Mouse (Mus musculus) limb, embryonic 13.5 days (tissue): ENCODE results near the gene Padi6. TPM values are rescaled to one million over a fixed set of nuclear protein-coding genes. Genes with fewer than 3 reads are reported as not detected.

Experiments used
- ATAC-seq: fragments of 200-750 bp; cut with Nextera tagmentation; 2 replicates; pipeline ENCODE4 v1.8.0; 2017; ENCODE audit warnings: low read depth, moderate number of reproducible peaks, moderate TSS enrichment; ENCODE audit not compliant: low FRiP score
- H3K27ac ChIP-seq: fragments of 300-500 bp; sonication (generic); 2 replicates; pipeline ENCODE4 v1.5.1; 2015; ENCODE audit warnings: inconsistent platforms, mild to moderate bottlenecking, moderate library complexity
- H3K27me3 ChIP-seq: fragments of 300-500 bp; sonication (generic); 2 replicates; pipeline ENCODE4 v1.6.1; 2015; ENCODE audit warnings: mild to moderate bottlenecking, inconsistent platforms
- H3K36me3 ChIP-seq: fragments of 300-500 bp; sonication (generic); 2 replicates; pipeline ENCODE4 v1.6.1; 2015; ENCODE audit warnings: inconsistent platforms, mild to moderate bottlenecking, moderate library complexity
- H3K4me1 ChIP-seq: fragments of 300-500 bp; sonication (generic); 2 replicates; pipeline ENCODE4 v1.6.1; 2015; ENCODE audit warnings: inconsistent platforms
- H3K4me2 ChIP-seq: fragments of 300-500 bp; sonication (generic); replicated peaks from 2 replicates; pipeline ENCODE4 v1.6.1; 2015; ENCODE audit warnings: inconsistent platforms, mild to moderate bottlenecking, moderate library complexity
- H3K4me3 ChIP-seq: fragments of 300-500 bp; sonication (generic); 2 replicates; pipeline ENCODE4 v1.5.1; 2015; ENCODE audit warnings: moderate library complexity, mild to moderate bottlenecking, inconsistent platforms
- H3K9ac ChIP-seq: fragments of 300-500 bp; sonication (generic); 2 replicates; pipeline ENCODE4 v1.6.1; 2015; ENCODE audit warnings: mild to moderate bottlenecking, inconsistent platforms
- H3K9me3 ChIP-seq: fragments of 300-500 bp; sonication (generic); 2 replicates; pipeline ENCODE4 v1.6.1; 2016; ENCODE audit warnings: inconsistent platforms
- WGBS: fragments of 180-500 bp; shearing (Covaris S2); methylation state at CpG from one replicate; pipeline ENCODE4 v1.1.7; 2015; 5-methylcytosine and 5-hydroxymethylcytosine counted together
- polyA plus RNA-seq: library from polyadenylated mRNA; unstranded; fragments of >200 nt; fragmentation: Nextera tagmentation; extraction: Ambion mirVana; gene quantifications from 2 replicates; pipeline ENCODE4 v1.2.1, GENCODE M21; 2015

The Padi6 gene
- polyA plus RNA-seq, 1 experiment from 2014 or later, result not detected

DNA sequence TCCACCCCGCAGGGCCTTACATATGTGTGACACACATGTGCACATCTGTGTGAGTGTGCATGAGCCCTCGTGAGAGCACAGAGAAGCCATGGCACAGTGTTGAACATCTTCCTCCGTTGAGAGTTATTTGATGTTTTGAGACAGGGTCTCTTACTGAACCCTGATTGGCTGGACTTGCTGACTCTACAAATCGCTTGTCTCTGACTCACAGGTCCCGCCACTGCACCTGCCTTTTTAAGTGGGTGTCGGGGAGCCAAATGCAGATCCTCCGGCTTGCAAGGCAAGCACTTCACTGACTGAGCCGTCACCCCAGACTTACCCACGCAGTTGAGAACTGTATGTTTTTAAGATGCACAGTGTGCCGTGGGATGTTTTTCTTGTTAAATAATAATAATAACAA is 33.4 kb upstream of the Padi6 start:
- H3K36me3 ChIP-seq, result no peaks in the 10 kb centered on the region
- no peak overlapping the region for H3K27ac ChIP-seq
- ATAC-seq, result no peak
- no peak overlapping the region for H3K9ac ChIP-seq
- H3K27me3 ChIP-seq, result no peaks in the 10 kb centered on the region
- no peak overlapping the region for H3K4me3 ChIP-seq
- H3K4me1 ChIP-seq, result 0 out of 2 replicates have a peak, but pooled peaks cover 2% of the 10 kb centered on the region
- WGBS, result 84% methylated on average over 10 of the region's 10 CpGs
- H3K4me2 ChIP-seq, result no peak overlapping the region
- H3K9me3 ChIP-seq, result 0 out of 2 replicates have a peak, but pooled peaks cover 2% of the 10 kb centered on the region

DNA sequence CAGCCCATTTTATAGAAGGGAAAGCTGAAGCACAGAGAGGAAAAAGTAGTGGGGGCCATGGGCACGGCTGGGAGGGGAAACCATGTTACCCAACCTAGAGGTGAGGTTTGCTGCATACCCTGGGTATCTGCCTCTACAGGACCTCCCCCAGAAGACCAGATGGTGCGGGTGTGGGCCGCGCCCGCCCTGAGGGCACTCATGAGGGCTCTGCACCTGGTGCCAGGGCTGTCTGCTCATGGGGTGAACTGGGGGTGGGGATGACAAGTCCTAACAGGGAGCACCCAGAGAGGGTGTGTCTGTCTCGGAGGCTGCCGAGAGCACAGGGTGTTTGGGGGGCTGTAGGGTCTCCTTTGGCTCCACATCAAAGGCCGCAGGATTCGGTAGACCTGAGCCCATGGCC is 32.5 kb upstream of the Padi6 start:
- WGBS, result 81% methylated on average over 9 of the region's 9 CpGs
- ATAC-seq, result no peak
- H3K27me3 ChIP-seq, result no peaks in the 10 kb centered on the region
- no peak overlapping the region for H3K27ac ChIP-seq
- H3K9me3 ChIP-seq, result no peaks in the 10 kb centered on the region
- no peaks in the 10 kb centered on the region for H3K36me3 ChIP-seq
- H3K4me2 ChIP-seq, result no peak overlapping the region
- H3K9ac ChIP-seq, result no peak overlapping the region
- H3K4me1 ChIP-seq, result 0 out of 2 replicates have a peak, but pooled peaks cover 2% of the 10 kb centered on the region
- no peak overlapping the region for H3K4me3 ChIP-seq

DNA sequence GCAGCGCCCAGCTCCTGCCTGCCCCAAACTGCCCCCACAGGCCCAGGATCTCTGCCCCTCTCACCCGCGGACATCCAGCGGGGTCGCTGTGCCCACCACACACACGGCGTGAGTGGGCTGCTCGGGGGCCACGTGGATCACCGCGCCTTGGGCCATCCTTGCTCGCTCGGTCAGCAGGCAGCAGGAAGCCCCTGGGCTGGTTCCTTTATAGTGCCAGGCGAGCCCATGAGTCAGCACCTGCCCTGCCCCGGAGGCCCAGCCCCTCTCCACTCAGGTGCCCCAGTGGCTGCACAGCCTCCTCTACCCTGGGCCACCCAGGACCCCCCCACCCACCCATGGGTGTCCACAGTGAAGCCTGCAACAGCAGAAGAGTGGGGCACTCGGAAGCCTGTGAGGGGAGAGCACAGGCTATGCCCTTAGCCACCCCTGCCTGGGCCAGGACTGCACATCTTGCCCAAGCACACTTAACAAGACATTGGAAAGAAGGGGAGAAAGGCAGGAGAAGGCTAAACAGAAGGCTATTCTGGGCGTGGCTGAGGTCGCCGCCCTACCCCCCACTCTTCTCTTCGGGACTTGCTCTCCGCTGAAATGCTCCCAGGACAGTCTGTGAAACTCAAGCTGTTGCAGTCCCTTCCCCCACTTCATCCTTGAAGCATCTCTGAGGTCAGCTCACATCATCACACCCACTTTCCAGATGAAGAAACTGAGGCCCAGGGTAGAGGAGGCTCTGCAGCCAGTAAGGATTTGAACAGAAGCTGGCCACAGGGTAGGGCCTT is 31.8 kb upstream of the Padi6 start, which contains the start of gene Padi4:
TSS of gene Padi4 (minus strand) at position 212 of the 776 bp plus-strand sequence.
- ATAC-seq, result no peak
- Histone ChIP-seq H3K4me3 (no peak within 1 kb of the TSS), H3K27ac (no peak within 1 kb of the TSS), H3K36me3 (no peaks in the 10 kb centered on the region), H3K4me2 (no peak within 1 kb of the TSS), H3K9ac (no peak within 1 kb of the TSS), H3K4me1 (0 out of 2 replicates have a peak, but pooled peaks cover 2% of the 10 kb centered on the region), H3K27me3 (no peaks in the 10 kb centered on the region), H3K9me3 (no peaks in the 10 kb centered on the region)
- WGBS, result 82% methylated on average over 21 of the region's 21 CpGs

DNA sequence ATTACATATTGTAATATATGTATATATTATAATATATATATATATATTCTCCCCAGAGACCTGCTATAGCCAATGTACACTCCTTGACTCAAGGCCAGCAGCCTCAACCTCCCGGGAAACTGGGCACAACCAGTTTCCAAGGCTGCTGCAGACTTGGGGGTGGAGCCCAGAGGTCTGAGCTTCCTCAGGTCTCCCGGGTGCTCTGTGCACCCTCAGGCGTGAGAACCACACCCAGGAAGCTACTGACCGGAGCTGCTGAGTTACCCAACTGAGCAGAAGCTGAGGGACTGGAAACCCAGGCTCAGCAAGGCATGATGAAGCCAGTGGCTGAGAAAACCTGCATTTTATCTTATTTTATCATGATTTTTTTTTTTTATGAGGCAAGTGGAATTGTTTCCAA is 28.6 kb upstream of the Padi6 start:
- no peaks in the 10 kb centered on the region for H3K9me3 ChIP-seq
- H3K4me1 ChIP-seq, result 0 out of 2 replicates have a peak, but pooled peaks cover 2% of the 10 kb centered on the region
- H3K27ac ChIP-seq, result no peak overlapping the region
- H3K27me3 ChIP-seq, result no peaks in the 10 kb centered on the region
- WGBS, result 36% methylated on average over 4 of the region's 4 CpGs
- H3K4me2 ChIP-seq, result no peak overlapping the region
- H3K9ac ChIP-seq, result no peak overlapping the region
- ATAC-seq, result no peak
- H3K36me3 ChIP-seq, result no peaks in the 10 kb centered on the region
- no peak overlapping the region for H3K4me3 ChIP-seq

DNA sequence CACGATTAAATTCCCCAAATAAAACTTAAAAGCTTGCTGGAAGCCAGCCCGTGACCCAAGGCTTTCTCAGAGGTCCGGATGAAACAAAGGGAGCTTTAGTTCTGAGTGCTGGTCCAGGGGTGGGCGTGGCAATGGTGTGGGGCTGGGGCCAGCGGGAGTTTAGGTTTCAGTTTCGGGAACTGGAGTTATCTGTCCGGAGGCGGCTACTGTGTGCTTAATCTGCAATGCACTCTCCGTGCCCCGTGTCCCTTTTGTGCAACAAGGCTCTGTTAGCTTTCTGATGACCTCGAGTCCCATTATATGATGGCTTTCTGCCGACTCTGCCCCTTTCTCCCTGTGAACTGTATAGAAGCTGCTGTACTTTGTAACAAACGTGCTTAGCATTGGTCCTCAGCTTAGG is 28.0 kb upstream of the Padi6 start:
- Histone ChIP-seq H3K27ac (no peak overlapping the region), H3K4me2 (peak overlapping the region; percentile 54), H3K4me3 (peak overlapping the region; percentile 34), H3K27me3 (no peaks in the 10 kb centered on the region), H3K36me3 (no peaks in the 10 kb centered on the region), H3K9me3 (no peaks in the 10 kb centered on the region), H3K9ac (peak overlapping the region; percentile 53), H3K4me1 (0 out of 2 replicates have a peak, but pooled peaks cover 2% of the 10 kb centered on the region)
- 15% methylated on average over 13 of the region's 13 CpGs for WGBS
- no peak for ATAC-seq

DNA sequence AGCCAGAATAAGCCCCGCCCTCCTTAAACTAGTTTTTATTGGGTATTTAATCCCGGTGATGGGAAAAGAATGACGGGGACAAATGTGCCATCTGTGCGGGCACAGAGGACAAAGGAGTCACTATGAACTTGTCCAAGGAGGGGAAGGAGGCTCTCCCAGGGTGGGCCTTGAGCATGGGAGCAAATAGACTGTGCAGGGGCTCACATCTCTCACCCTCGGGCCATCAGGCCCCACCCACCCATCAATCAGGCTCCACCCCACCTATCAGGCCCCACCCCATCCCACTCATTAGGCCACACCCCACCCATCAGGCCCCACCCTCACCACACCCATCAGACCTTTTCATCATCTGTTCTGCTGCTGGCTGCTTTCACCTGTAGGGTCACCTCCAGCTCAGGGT is 26.5 kb upstream of the Padi6 start:
- Histone ChIP-seq H3K36me3 (no peaks in the 10 kb centered on the region), H3K4me3 (no peak overlapping the region), H3K9me3 (no peaks in the 10 kb centered on the region), H3K9ac (no peak overlapping the region), H3K4me1 (0 out of 2 replicates have a peak, but pooled peaks cover 2% of the 10 kb centered on the region), H3K27ac (no peak overlapping the region), H3K27me3 (no peaks in the 10 kb centered on the region), H3K4me2 (no peak overlapping the region)
- no peak for ATAC-seq
- WGBS, result 76% methylated on average over 5 of the region's 5 CpGs

DNA sequence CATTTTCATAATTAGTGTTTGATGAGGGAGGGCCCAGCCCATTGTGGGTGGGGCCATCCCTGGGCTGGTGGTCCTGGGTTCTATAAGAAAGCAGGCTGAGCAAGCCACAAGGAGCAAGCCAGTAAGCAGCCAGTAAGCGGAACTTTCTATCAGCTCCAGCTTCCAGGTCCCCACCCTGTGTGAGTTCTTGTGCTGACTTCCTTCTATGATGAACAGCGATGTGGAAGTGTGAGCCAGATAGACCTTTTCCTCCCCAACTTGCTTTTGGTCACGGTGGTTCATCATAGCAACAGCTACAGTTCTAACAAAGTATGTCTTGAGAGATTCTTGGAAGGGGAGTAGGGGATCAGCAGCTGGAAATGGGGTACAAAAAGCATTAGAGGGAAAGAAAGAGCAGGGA is 23.5 kb upstream of the Padi6 start:
- no peak overlapping the region for H3K27ac ChIP-seq
- no peaks in the 10 kb centered on the region for H3K36me3 ChIP-seq
- no peaks in the 10 kb centered on the region for H3K27me3 ChIP-seq
- no peaks in the 10 kb centered on the region for H3K9me3 ChIP-seq
- ATAC-seq, result no peak
- H3K4me2 ChIP-seq, result no peak overlapping the region
- no peak overlapping the region for H3K9ac ChIP-seq
- no peaks in the 10 kb centered on the region for H3K4me1 ChIP-seq
- H3K4me3 ChIP-seq, result no peak overlapping the region
- 79% methylated on average over 3 of the region's 3 CpGs for WGBS

DNA sequence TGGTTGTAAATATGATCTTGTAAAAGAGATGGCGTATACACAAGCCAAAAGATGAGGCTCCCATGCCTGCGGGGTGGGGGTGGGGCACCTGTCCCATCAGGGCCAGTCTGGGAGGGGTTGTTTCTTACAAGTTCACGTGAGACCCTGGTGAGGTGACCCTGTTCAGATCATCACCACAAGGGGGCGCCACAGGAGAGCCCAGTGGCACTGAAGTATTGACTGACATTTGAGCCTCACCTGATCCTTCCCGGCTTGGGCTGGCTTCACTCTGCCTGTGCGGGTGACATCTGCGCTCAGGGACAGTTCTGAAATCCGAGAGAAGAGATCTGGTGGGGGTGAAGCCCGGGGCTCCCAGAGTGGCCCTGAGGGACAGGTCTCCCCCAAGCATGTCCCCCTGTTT is 20.7 kb upstream of the Padi6 start:
- H3K4me2 ChIP-seq, result no peak overlapping the region
- no peak overlapping the region for H3K9ac ChIP-seq
- no peaks in the 10 kb centered on the region for H3K36me3 ChIP-seq
- ATAC-seq, result no peak; the same call in 1 of the 2 replicates
- H3K4me1 ChIP-seq, result peaks cover 2% of the 10 kb centered on the region; the same call in 1 of the 2 replicates
- no peaks in the 10 kb centered on the region for H3K9me3 ChIP-seq
- 13% methylated on average over 9 of the region's 9 CpGs for WGBS
- no peak overlapping the region for H3K4me3 ChIP-seq
- H3K27me3 ChIP-seq, result no peaks in the 10 kb centered on the region
- H3K27ac ChIP-seq, result no peak overlapping the region

DNA sequence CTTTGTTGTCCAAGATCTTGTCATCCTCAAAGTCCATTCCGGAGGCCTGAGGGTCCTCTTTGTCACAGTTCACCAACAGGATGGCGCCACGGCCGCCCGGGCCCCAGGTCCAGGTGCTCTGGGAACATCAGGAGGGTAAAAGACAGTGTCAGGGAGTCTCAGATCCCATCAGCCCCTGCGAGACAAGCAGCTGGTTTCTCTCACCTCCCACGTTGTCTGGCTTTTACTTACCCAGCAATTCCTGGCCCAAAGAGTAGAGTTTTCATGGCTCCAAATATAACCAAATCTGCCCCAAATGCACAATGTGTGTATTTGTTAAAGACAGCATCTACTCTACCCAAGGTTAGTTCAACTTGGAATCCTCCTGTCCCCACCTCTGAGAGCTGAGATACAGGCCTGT is 19.2 kb upstream of the Padi6 start:
- peaks cover 7% of the 10 kb centered on the region; the same call in 1 of the 2 replicates for H3K4me1 ChIP-seq
- H3K27ac ChIP-seq, result no peak overlapping the region
- WGBS, result 89% methylated on average over 7 of the region's 7 CpGs
- no peak overlapping the region for H3K4me3 ChIP-seq
- no peaks in the 10 kb centered on the region for H3K27me3 ChIP-seq
- no peaks in the 10 kb centered on the region for H3K36me3 ChIP-seq
- H3K9me3 ChIP-seq, result no peaks in the 10 kb centered on the region
- H3K9ac ChIP-seq, result no peak overlapping the region
- no peak for ATAC-seq
- no peak overlapping the region for H3K4me2 ChIP-seq

DNA sequence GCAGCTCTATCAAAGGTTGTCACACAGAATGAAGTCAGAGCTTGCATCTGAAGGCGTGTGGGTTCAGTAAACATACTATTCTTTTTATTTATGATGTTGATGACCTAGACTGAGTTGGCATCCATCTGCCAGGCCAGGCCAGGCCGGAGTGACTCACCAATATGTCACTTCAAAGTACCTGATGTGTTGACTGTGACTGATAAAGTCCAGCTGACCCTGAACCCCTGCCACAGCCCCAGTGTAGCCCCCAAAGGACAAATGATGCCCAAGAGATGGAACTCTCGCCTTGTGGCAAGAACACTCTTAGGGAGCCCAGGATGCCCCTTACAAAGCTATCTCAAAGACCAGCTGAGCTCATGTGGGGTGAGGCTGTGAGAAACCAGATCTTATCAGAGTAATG is 13.4 kb upstream of the Padi6 start:
- H3K4me1 ChIP-seq, result peaks cover 7% of the 10 kb centered on the region; the same call in 1 of the 2 replicates
- 76% methylated on average over 3 of the region's 3 CpGs for WGBS
- no peaks in the 10 kb centered on the region for H3K36me3 ChIP-seq
- H3K9ac ChIP-seq, result no peak overlapping the region
- H3K27ac ChIP-seq, result no peak overlapping the region
- H3K27me3 ChIP-seq, result peaks cover 5% of the 10 kb centered on the region
- no peaks in the 10 kb centered on the region for H3K9me3 ChIP-seq
- ATAC-seq, result no peak
- no peak overlapping the region for H3K4me2 ChIP-seq
- H3K4me3 ChIP-seq, result no peak overlapping the region

DNA sequence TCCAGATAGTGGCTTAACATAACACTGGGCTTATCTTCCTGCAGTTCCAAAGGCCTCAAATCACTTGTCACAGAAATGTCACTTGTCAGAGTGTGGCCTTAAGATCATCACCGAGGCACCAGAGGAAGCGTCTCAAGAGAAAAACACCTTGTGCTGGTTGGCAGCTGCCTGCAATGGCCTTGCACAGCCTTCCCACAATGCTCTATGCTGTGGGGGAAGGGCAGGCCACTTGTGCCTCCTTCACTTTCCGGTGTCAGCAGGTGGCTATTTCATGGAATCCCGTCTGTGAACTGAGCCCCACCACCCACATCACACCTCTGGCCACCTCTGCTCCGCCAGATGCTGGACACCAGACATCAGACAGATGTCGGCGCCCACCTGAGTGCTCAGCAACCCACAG is 10.9 kb upstream of the Padi6 start:
- Histone ChIP-seq H3K9me3 (no peaks in the 10 kb centered on the region), H3K9ac (no peak overlapping the region), H3K36me3 (no peaks in the 10 kb centered on the region), H3K4me2 (no peak overlapping the region), H3K27ac (no peak overlapping the region), H3K4me3 (no peak overlapping the region), H3K27me3 (peaks cover 12% of the 10 kb centered on the region), H3K4me1 (peaks cover 15% of the 10 kb centered on the region)
- no peak for ATAC-seq
- WGBS, result 43% methylated on average over 7 of the region's 7 CpGs

DNA sequence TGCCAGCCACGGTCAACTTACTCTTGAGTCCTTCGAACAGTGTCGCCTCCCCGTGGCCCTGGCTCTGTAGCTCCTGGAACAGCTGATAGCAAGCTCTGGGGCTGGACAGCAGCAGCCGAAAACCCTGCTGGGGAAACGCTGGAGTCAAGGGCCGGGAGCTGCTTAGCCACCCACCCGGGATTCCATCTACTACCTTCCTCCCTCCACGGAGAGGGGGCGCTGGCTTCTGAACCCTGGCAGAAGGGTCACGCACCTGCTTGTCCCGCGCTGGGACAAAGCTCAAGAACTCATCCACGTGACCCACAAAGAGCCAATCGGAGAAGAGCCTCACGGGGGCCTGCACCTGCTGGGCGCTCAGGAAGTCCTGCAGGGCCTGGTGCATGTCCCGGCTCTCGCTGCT is 7.9 kb upstream of the Padi6 start:
- H3K9ac ChIP-seq, result 0 out of 2 replicates have a peak overlapping the region, but pooled peaks have one; percentile 13
- peaks cover 12% of the 10 kb centered on the region for H3K27me3 ChIP-seq
- WGBS, result 9% methylated on average over 19 of the region's 19 CpGs
- 0 out of 2 replicates have a peak overlapping the region, but pooled peaks have one; percentile 19 for H3K4me2 ChIP-seq
- ATAC-seq, result no peak
- H3K36me3 ChIP-seq, result no peaks in the 10 kb centered on the region
- H3K9me3 ChIP-seq, result no peaks in the 10 kb centered on the region
- no peak overlapping the region for H3K4me3 ChIP-seq
- H3K4me1 ChIP-seq, result peaks cover 14% of the 10 kb centered on the region
- no peak overlapping the region for H3K27ac ChIP-seq
